Mouse (Mus musculus) embryonic facial prominence, embryonic 15.5 days (tissue): ENCODE measurements around the gene Mtor. TPM values are rescaled to one million over a fixed set of nuclear protein-coding genes. Genes with fewer than 3 reads are reported as not detected.
A peak's percentile ranks its signal among the peaks of the same experiment; 100 is the strongest.

Experiments used
- ATAC-seq: fragments of 200-750 bp; cut with Nextera tagmentation; 2 replicates; pipeline ENCODE4 v1.8.0; 2017; ENCODE audit warnings: low read depth, moderate TSS enrichment; ENCODE audit not compliant: insufficient number of reproducible peaks, low FRiP score, low TSS enrichment
- H3K27ac ChIP-seq: fragments of 300-500 bp; sonication (generic); replicated peaks from 2 replicates; pipeline ENCODE4 v1.5.1; 2015; ENCODE audit warnings: mild to moderate bottlenecking, inconsistent platforms
- H3K27me3 ChIP-seq: fragments of 300-500 bp; sonication (generic); 2 replicates; pipeline ENCODE4 v1.6.1; 2015; ENCODE audit warnings: inconsistent platforms
- H3K36me3 ChIP-seq: fragments of 300-500 bp; sonication (generic); 2 replicates; pipeline ENCODE4 v1.6.1; 2015; ENCODE audit warnings: mild to moderate bottlenecking, inconsistent platforms
- H3K4me1 ChIP-seq: fragments of 300-500 bp; sonication (generic); 2 replicates; pipeline ENCODE4 v1.6.1; 2015; ENCODE audit warnings: inconsistent platforms
- H3K4me2 ChIP-seq: fragments of 300-500 bp; sonication (generic); replicated peaks from 2 replicates; pipeline ENCODE4 v1.6.1; 2015; ENCODE audit warnings: mild to moderate bottlenecking, inconsistent platforms
- H3K4me3 ChIP-seq: fragments of 300-500 bp; sonication (generic); replicated peaks from 2 replicates; pipeline ENCODE4 v1.5.1; 2015; ENCODE audit warnings: mild to moderate bottlenecking, inconsistent platforms
- H3K9ac ChIP-seq: fragments of 300-500 bp; sonication (generic); 2 replicates; pipeline ENCODE4 v1.6.1; 2015; ENCODE audit warnings: inconsistent platforms
- H3K9me3 ChIP-seq: fragments of 300-500 bp; sonication (generic); replicated peaks from 2 replicates; pipeline ENCODE4 v1.6.1; 2016; ENCODE audit warnings: inconsistent platforms
- WGBS: fragments of 180-500 bp; shearing (Covaris S2); methylation state at CpG from one replicate; pipeline ENCODE4 v1.1.7; 2015; 5-methylcytosine and 5-hydroxymethylcytosine counted together
- polyA plus RNA-seq: library from polyadenylated mRNA; unstranded; fragments of >200 nt; fragmentation: Nextera tagmentation; extraction: Ambion mirVana; gene quantifications from 2 replicates; pipeline ENCODE4 v1.2.1, GENCODE M21; 2015

Gene Mtor
- polyA plus RNA-seq, 1 experiment from 2014 or later = 14.9 TPM

DNA sequence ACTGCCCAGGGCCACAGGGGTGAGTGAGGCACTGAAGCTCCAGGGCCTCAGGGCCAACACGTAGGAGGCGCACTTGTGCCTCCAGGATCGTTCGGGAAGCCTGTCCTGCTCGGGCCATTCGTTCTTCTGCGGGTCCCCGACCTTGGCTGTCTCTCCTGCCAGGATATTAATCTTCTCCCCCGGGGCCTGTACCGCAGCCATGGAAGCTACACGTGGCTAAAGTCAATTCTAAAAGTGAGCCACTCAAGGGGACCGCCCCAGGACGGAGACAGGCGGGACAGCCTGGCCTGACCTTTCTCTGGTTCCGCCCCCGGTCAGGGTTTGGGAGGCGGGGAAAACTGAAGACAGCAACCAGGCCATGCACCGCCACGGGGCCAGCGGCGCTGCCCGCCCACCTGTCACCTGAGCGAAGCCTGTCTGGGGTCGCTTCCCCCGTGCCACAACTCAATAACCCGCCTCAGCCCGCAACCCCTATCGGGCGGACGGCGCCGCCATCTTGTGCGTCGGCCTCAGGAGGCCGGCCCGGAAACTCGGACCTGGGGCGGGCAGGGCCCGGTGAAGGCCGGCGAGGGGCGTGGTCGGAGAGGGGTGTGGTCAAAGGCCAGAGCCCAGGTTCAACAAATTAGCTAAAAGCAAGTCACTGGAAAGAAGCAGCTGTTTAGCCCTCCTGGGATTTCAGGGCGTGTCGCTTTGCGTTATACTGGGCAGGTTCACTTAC lies 4.0 kb upstream of the Mtor start, which contains the start of gene Ubiad1:
TSS of gene Ubiad1 (minus strand) at position 522 of the 718 bp plus-strand sequence.
- Histone ChIP-seq H3K27me3 (no peaks in the 10 kb centered on the region), H3K9ac (peak within 1 kb of the TSS; percentile 92), H3K4me2 (peak within 1 kb of the TSS; percentile 72), H3K36me3 (peaks cover 5% of the 10 kb centered on the region; the same call in 1 of the 2 replicates), H3K27ac (peak within 1 kb of the TSS; percentile 79), H3K9me3 (no peaks in the 10 kb centered on the region), H3K4me3 (peak within 1 kb of the TSS; percentile 89), H3K4me1 (peaks cover 26% of the 10 kb centered on the region)
- ATAC-seq = peak; percentile 49
- under 1% methylated on average over 46 of the region's 46 CpGs for WGBS

- H3K9ac ChIP-seq = peak overlapping the region; percentile 88
- H3K4me1 ChIP-seq = peaks cover 21% of the 10 kb centered on the region
- no peaks in the 10 kb centered on the region for H3K27me3 ChIP-seq
- ATAC-seq = no peak
- WGBS = 1% methylated on average over 15 of the region's 15 CpGs
- peaks cover 17% of the 10 kb centered on the region for H3K36me3 ChIP-seq
- H3K9me3 ChIP-seq = no peaks in the 10 kb centered on the region
- H3K27ac ChIP-seq = peak overlapping the region; percentile 63
- H3K4me3 ChIP-seq = peak overlapping the region; percentile 97
- peak overlapping the region; percentile 71 for H3K4me2 ChIP-seq
Measured at GRCm38 (mm10) chr4:148448853-148449245, 438 bp downstream of the Mtor start.

DNA sequence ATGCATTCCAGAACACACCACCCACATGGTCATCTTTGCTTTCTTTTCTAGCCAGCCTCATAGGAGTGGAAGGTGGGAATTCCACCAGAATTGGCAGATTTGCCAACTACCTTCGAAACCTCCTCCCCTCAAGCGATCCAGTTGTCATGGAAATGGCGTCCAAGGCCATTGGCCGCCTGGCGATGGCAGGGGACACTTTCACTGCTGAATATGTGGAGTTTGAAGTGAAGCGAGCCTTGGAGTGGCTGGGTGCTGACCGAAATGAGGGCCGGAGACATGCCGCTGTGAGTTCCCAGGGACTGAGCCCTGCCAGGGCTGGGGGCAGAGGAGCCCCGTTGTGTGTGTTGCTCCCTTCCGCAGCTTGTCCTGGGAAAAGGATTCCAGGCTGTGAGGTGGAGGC lies 5.3 kb downstream of the Mtor start:
- H3K27me3 ChIP-seq = no peaks in the 10 kb centered on the region
- no peak overlapping the region for H3K4me3 ChIP-seq
- H3K27ac ChIP-seq = no peak overlapping the region
- H3K9me3 ChIP-seq = no peaks in the 10 kb centered on the region
- no peak overlapping the region for H3K9ac ChIP-seq
- peaks cover 9% of the 10 kb centered on the region for H3K4me1 ChIP-seq
- H3K4me2 ChIP-seq = no peak overlapping the region
- peaks cover 66% of the 10 kb centered on the region for H3K36me3 ChIP-seq
- WGBS = 93% methylated on average over 11 of the region's 11 CpGs
- ATAC-seq = no peak

GRCm38 (mm10) chr4:148455477-148456025 lies 7.1 kb downstream of the Mtor start:
- Histone ChIP-seq H3K4me2 (no peak overlapping the region), H3K36me3 (peaks cover 82% of the 10 kb centered on the region), H3K9ac (no peak overlapping the region), H3K27ac (no peak overlapping the region), H3K27me3 (no peaks in the 10 kb centered on the region), H3K9me3 (no peaks in the 10 kb centered on the region), H3K4me3 (no peak overlapping the region), H3K4me1 (no peaks in the 10 kb centered on the region)
- ATAC-seq = no peak
- 94% methylated on average over 5 of the region's 5 CpGs for WGBS

GRCm38 (mm10) chr4:148460656-148461284 lies 12.4 kb downstream of the Mtor start:
- no peak overlapping the region for H3K9ac ChIP-seq
- no peak for ATAC-seq
- no peaks in the 10 kb centered on the region for H3K4me1 ChIP-seq
- H3K36me3 ChIP-seq = peaks cover 96% of the 10 kb centered on the region
- H3K4me2 ChIP-seq = no peak overlapping the region
- 91% methylated on average over 12 of the region's 12 CpGs for WGBS
- H3K27me3 ChIP-seq = no peaks in the 10 kb centered on the region
- H3K4me3 ChIP-seq = no peak overlapping the region
- H3K27ac ChIP-seq = no peak overlapping the region
- no peaks in the 10 kb centered on the region for H3K9me3 ChIP-seq

- H3K4me2 ChIP-seq = no peak overlapping the region
- no peak overlapping the region for H3K27ac ChIP-seq
- H3K9me3 ChIP-seq = no peaks in the 10 kb centered on the region
- no peak for ATAC-seq
- H3K27me3 ChIP-seq = no peaks in the 10 kb centered on the region
- H3K9ac ChIP-seq = no peak overlapping the region
- H3K4me1 ChIP-seq = no peaks in the 10 kb centered on the region
- 86% methylated on average over 4 of the region's 4 CpGs for WGBS
- H3K36me3 ChIP-seq = peaks cover 96% of the 10 kb centered on the region
- no peak overlapping the region for H3K4me3 ChIP-seq
Measured at GRCm38 (mm10) chr4:148461772-148462171, 13.4 kb downstream of the Mtor start.

DNA sequence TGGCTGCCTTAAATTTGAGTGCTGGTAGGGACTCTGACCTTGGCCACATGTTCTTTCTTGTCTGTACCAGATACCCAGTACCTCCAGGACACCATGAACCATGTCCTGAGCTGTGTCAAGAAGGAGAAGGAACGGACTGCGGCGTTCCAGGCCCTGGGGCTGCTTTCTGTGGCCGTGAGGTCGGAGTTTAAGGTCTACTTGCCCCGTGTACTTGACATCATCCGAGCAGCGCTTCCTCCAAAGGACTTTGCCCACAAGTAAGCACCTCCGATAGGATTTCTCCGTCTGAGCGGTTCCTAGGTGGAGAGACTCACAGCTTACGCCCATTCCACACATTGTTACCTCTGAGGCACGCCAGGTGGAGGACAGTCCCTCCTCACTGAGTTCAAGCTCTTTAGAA lies 14.3 kb downstream of the Mtor start:
- no peak overlapping the region for H3K9ac ChIP-seq
- no peak overlapping the region for H3K4me3 ChIP-seq
- H3K27me3 ChIP-seq = no peaks in the 10 kb centered on the region
- no peaks in the 10 kb centered on the region for H3K9me3 ChIP-seq
- no peak overlapping the region for H3K27ac ChIP-seq
- H3K36me3 ChIP-seq = peaks cover 95% of the 10 kb centered on the region
- ATAC-seq = no peak
- 89% methylated on average over 13 of the region's 13 CpGs for WGBS
- no peaks in the 10 kb centered on the region for H3K4me1 ChIP-seq
- H3K4me2 ChIP-seq = no peak overlapping the region

- WGBS = 72% methylated on average over 14 of the region's 14 CpGs
- H3K9ac ChIP-seq = no peak overlapping the region
- 0 out of 2 replicates have a peak, but pooled peaks have one; percentile 30 for ATAC-seq
- no peak overlapping the region for H3K4me3 ChIP-seq
- H3K9me3 ChIP-seq = no peaks in the 10 kb centered on the region
- H3K4me1 ChIP-seq = no peaks in the 10 kb centered on the region
- H3K27ac ChIP-seq = no peak overlapping the region
- H3K27me3 ChIP-seq = no peaks in the 10 kb centered on the region
- no peak overlapping the region for H3K4me2 ChIP-seq
- peaks cover 95% of the 10 kb centered on the region for H3K36me3 ChIP-seq
Measured at GRCm38 (mm10) chr4:148463208-148463960, 15.0 kb downstream of the Mtor start.

DNA sequence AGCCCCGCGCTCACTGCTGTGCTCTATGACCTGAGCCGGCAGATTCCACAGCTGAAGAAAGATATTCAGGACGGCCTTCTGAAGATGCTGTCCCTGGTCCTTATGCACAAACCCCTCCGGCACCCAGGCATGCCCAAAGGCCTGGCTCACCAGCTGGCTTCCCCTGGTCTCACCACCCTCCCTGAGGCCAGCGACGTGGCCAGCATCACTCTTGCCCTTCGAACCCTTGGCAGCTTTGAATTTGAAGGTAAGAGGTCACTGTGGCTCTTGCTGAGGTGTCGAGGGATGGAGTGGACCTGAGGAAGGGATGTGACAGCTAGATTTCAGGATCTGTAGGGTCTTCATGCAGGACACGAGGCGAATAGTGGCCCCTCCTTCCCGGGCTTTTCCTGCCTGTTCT lies 15.9 kb downstream of the Mtor start:
- no peak overlapping the region for H3K4me2 ChIP-seq
- no peaks in the 10 kb centered on the region for H3K27me3 ChIP-seq
- ATAC-seq = no peak
- no peaks in the 10 kb centered on the region for H3K4me1 ChIP-seq
- no peaks in the 10 kb centered on the region for H3K9me3 ChIP-seq
- H3K4me3 ChIP-seq = no peak overlapping the region
- 95% methylated on average over 12 of the region's 12 CpGs for whole genome bisulfite sequencing
- no peak overlapping the region for H3K9ac ChIP-seq
- peaks cover 95% of the 10 kb centered on the region for H3K36me3 ChIP-seq
- H3K27ac ChIP-seq = no peak overlapping the region

- peaks cover 95% of the 10 kb centered on the region for H3K36me3 ChIP-seq
- 92% methylated on average over 12 of the region's 12 CpGs for WGBS
Measured at GRCm38 (mm10) chr4:148464869-148465268, 16.5 kb downstream of the Mtor start.

GRCm38 (mm10) chr4:148466511-148467079 lies 18.2 kb downstream of the Mtor start:
- Histone ChIP-seq H3K36me3 (peaks cover 98% of the 10 kb centered on the region), H3K27me3 (no peaks in the 10 kb centered on the region), H3K9ac (no peak overlapping the region), H3K4me2 (no peak overlapping the region), H3K4me3 (no peak overlapping the region), H3K9me3 (no peaks in the 10 kb centered on the region), H3K4me1 (peaks cover under 1% of the 10 kb centered on the region; the same call in 1 of the 2 replicates), H3K27ac (no peak overlapping the region)
- WGBS = 90% methylated on average over 5 of the region's 5 CpGs
- ATAC-seq = no peak

More at GRCm38 (mm10) chr4:148464869-148465268, 16.5 kb downstream of the Mtor start:
- Histone ChIP-seq H3K27me3 (no peaks in the 10 kb centered on the region), H3K27ac (no peak overlapping the region), H3K4me2 (no peak overlapping the region), H3K4me3 (no peak overlapping the region), H3K4me1 (no peaks in the 10 kb centered on the region), H3K9ac (no peak overlapping the region), H3K9me3 (no peaks in the 10 kb centered on the region)
- ATAC-seq = no peak
